Mouse (Mus musculus) left cerebral cortex, postnatal 14 days (tissue): Measurements from ENCODE around the gene Lyst. TPM values are rescaled to one million over a fixed set of nuclear protein-coding genes. Genes with fewer than 3 reads are reported as not detected.
"Not testable (repeated sequence)": the region's sequence is repeated elsewhere in the genome, so short reads cannot be mapped to it uniquely, and the experiment has no call there.

Experiments used
- DNase-seq, 2 experiments: peaks; one replicate each; pipeline ENCODE4 v3.0.0; 2021 to 2022; ENCODE audit warnings: low spot score in 2 of 2, mixed read lengths in 1 of 2
- intact Hi-C: fragments of 180-260 bp; cut with DNase I; formaldehyde crosslinking; loops from one replicate; pipeline ENCODE4 v1.15.1; 2025
- total RNA-seq, 2 experiments: library from RNA; stranded (reverse); gene quantifications; 2 replicates each; pipeline ENCODE4 v1.2.3; 2021

Lyst gene
- total RNA-seq, 2 experiments from 2014 or later = 34.8 to 44.6 TPM

DNA sequence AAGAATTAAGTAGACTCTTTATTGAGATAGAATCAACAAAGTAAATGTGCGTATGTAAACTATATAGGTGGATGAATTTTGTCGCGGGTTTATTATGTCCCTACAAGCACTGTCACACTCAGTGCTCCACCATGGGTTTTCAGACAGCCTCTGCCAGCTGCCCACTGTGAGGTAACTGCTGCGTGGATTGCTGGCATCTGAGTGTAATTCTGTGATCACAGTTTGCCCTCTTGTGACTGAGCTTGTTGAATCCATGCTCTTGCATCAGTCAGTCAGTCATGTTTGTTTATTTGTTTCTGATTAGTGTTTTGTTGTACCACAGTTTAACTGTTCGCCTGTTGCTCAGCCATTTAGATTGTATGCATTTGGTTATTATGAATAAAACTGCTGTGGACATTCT, 31.3 kb downstream of the Lyst start:
- intact Hi-C loops = no loop called here

DNA sequence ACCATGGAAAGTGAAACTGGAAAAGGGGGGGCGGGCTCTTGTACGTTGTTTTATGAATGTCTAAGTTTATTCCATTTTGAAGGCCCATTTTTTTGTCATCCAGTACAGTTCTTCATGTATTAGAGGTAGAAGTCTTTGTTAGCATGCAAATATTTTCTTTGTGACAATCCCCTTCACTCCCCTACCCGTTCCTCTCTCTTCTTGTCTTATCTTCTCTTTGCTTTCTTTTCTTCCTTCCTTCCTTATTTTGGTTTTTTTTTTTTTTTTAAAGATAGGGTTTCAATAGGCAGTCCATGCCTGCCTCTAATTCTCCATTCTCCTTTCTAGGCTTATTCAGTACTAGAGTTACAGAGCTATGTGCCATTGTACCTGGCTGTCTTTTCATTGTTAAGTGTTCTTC, 32.4 kb downstream of the Lyst start:
- no peak for DNase-seq
- intact Hi-C loops = no loop called here

More for the DNA sequence above, 31.3 kb downstream of the Lyst start:
- no peak for DNase-seq

DNA sequence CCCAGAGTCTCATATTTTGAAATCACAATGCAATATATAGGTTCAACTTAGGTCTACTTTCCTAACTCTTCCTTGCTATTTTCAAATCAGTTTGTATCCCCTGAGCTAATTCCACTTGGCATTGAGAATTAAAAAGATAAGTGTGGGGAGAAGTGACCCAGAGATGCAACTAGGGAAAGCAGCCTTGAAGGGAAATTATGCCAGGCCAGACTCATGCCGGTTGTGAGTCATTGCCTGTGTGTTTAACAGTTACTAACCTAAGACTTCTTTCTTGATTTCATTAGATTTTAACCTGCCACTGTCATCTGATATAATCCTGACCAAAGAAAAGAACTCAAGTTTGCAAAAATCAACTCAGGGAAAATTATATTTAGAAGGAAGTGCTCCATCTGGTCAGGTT, 43.5 kb downstream of the Lyst start:
- no peak for DNase-seq
- intact Hi-C loops = no loop called here

DNA sequence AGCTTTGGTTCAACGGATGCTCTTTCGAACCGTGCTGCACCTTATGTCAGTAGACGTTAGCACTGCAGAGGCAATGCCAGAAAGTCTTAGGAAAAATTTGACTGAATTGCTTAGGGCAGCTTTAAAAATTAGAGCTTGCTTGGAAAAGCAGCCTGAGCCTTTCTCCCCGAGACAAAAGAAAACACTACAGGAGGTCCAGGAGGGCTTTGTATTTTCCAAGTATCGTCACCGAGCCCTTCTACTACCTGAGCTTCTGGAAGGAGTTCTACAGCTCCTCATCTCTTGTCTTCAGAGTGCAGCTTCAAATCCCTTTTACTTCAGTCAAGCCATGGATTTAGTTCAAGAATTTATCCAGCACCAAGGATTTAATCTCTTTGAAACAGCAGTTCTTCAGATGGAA, 44.5 kb downstream of the Lyst start:
- intact Hi-C loops = no loop called here
- DNase-seq = no peak

DNA sequence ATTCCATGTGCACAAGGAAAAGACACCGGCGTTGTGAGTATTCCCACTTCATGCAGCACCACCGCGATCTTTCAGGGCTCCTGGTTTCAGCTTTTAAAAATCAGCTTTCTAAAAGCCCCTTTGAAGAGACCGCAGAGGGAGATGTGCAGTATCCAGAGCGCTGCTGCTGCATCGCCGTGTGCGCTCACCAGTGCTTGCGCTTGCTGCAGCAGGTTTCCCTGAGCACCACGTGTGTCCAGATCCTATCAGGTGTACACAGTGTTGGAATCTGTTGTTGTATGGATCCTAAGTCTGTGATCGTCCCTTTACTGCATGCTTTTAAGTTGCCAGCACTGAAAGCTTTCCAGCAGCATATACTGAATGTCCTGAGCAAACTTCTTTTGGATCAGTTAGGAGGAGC, 45.0 kb downstream of the Lyst start:
- no peak for DNase-seq
- intact Hi-C loops = no loop called here

DNA sequence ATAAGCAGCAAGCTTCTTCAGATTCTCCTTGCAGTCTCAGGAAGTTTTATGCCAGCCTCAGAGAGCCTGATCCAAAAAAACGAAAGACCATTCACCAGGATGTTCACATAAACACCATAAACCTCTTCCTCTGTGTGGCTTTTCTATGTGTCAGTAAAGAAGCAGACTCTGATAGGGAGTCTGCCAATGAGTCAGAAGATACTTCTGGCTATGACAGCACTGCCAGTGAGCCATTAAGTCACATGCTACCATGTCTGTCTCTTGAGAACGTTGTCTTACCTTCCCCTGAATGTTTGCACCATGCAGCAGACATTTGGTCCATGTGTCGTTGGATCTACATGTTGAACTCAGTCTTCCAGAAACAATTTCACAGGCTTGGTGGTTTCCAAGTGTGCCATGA, 47.4 kb downstream of the Lyst start:
- intact Hi-C loops = no loop called here
- no peak for DNase-seq

DNA sequence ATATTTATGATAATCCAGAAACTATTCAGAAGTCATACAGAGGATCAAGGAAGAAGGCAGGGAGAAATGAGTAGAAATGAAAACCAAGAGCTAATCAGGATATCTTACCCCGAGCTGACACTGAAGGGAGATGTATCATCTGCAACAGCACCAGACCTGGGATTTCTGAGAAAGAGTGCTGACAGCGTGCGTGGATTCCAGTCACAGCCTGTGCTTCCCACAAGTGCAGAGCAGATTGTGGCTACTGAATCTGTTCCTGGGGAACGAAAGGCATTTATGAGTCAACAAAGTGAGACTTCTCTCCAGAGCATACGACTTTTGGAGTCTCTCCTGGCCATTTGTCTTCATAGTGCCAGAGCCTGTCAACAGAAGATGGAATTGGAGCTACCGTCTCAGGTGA, 47.8 kb downstream of the Lyst start:
- DNase-seq = peak in 1 of 2 experiments; percentile 22

DNA sequence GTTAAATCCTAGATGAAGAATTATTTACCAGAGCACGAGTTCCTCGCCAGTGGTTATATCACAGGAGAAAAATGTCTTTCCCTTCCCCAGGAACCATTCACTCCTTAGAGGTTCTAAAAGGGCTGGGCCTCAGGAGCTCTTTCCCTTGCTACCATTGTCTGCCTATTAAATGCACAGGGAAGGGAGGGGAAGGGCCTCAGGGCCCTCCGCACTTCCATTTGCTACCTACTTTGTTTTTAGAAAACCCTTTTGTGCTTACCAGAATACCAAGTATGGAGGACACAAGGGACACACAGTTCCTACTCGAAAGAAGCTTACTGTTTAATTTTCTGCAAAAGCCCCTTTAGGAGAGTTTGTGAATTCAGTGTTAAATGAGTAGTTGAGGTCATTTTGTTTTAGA, 48.5 kb downstream of the Lyst start:
- no peak for DNase-seq
- intact Hi-C loops = no loop called here

More for the DNA sequence above, 47.8 kb downstream of the Lyst start:
- intact Hi-C loops = no loop called here

DNA sequence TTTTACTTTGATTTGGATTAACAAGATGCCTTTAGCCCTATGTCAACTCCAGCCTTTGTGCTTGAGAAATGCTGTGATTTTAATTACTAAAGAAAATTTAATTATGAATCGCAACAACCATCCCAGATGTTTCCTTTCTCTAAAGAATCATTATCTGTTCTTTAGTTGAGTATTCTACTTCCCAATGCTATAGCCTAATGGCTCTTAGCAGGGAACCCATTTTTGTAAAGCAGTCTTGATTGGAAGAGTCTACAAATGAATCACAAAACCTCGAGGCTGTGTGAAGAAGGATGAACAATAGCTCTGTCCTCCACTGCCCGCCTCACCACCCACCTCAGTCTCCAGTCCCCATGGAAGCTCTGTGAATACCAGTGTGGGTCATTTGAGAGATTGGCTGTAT, 57.1 kb downstream of the Lyst start:
- intact Hi-C loops = no loop called here
- DNase-seq = no peak

DNA sequence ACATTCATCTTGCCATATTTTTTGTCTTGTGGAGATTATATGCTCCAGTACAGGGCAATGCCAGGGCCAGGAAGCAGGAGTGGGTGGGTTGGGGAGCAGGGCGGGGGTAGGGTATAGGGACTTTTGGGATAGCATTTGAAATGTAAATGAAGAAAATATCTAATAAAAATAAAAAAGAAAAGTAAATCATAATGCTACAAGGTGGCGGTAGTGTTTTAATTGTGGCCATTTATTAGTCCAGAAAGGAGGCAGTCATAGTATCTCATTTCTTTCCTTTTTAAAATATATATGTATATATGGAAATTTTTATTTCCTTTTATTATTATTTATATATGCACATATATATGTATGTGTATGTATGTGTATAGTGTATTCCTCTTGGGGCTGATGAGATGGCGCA, 65.3 kb downstream of the Lyst start:
- no peak for DNase-seq
- intact Hi-C loops = no loop called here

DNA sequence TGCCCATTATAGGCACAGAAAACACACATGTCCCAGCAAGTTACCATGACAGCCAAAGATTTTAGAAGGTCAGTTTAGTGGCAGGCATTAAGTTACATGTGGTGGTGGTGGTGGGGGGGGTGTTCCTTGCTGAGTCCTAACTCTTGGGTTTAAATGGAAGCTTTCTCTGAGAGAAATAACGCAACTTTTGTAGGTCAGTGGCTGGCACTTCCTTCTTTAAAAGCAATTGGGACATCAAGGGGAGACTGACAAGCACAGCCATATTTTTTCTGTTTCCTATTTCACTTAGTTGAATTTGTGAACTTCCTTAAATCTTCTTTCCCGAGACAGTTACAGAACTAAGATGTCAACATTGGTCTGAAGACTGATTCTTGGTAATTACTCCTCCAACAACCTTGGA, 75.9 kb downstream of the Lyst start:
- intact Hi-C loops, DNase-seq: not testable (repeated sequence)

DNA sequence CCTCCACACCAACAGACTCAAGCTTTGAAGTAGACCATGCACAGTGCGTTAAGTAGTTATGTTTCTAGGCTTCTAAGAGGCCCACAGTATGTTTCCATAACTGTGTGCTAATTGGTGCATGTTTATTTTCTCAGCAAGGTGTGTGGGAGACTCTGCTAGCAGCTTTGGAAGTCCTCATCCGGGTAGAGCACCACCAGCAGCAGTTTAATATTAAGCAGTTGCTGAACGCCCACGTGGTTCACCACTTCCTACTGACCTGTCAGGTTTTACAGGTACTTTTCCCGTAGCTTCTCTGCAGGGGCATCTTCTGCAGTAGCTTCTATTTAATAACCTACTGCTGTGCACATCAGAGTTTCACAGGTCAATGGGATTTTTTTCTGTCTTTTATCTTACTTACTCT, 80.5 kb downstream of the Lyst start:
- intact Hi-C loops = loop anchor here (10.0 kb wide), 1 partner anchor 156 kb away; no protein-coding TSS in a partner anchor
- DNase-seq = no peak

DNA sequence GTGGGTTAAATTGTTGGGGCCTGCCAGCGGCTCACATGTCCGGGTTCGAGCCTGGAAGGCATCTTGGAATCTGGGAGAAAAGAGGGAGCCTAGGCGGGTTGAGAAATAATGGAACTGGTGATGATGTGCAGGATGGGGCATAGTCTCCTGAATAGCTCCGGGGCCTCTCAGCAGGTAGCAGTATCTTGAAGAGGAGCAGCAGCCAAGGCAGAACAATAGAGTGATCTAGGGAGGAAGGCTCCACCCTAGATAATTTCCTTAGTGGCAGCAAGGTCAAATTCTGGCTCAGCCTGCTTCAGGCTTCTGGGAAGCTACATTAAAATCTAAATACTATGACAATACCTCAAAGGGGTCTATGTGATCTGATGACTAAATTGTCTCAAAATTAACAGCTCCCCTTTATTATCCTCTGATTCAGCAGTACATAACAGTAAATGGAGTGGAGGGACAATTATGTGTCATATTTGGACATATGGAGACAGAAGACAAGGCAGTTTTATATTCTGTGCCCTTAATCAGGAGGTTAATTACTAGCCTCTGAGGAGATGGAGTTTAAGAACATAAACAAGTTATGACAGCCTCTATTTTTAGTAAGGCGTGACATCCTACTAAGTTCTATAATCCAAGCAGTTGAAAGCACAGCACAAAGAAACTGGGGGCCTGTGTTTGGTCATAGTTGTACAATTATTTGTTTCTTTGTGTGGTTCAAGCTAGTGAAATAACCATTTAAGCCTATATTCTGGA, 81.6 kb downstream of the Lyst start:
- intact Hi-C loops = loop anchor here (10.0 kb wide), 1 partner anchor 157 kb away; no protein-coding TSS in a partner anchor
- DNase-seq = no peak

DNA sequence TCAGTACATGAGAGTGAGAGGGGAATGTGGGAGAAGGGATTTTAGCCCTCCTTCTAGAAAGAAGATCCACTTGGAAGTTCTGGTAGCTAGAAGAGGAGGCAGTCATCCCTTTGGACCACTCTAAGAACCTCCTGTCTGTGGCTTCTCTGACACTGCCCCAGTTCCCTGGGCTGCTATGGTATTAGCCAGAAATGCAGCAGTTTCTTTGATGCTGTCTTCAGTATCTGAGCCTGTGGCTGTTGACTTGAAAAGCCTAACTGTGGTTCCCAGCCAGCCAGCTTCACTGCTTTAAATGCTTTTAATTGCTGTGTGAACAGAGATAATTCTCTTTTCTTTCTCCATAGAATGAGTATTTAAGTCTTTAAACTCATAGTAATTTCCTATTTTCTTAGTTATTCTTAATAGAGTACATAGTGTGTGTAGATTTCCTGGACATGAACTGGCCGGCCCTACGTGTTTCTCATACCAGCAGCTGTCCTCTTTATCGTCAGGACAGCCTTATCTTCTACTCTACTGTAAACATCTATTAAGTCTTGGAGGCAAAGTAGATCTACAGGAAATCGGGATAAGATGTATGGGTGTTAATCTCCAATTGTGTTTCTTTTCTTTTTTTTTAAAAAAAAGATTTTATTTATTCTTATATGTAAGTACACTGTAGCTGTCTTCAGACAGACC, 84.6 kb downstream of the Lyst start:
- DNase-seq = no peak
- intact Hi-C loops = loop anchor here (10.0 kb wide), 1 partner anchor 160 kb away; no protein-coding TSS in a partner anchor

DNA sequence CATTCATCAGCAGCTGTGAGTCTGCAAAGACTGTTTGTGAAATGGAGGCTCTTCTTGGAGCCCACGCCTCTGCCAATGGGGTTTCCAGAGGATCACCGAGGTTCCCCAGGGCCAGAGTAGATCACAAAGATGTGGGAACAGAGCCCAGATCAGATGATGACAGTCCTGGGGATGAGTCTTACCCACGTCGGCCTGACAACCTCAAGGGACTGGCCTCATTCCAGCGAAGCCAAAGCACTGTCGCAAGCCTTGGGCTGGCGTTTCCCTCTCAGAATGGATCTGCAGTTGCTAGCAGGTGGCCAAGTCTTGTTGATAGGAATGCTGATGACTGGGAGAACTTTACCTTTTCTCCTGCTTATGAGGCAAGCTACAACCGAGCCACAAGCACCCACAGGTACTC, 87.7 kb downstream of the Lyst start:
- no peak for DNase-seq
- intact Hi-C loops = loop anchor here (10.0 kb wide), 1 partner anchor 163 kb away; no protein-coding TSS in a partner anchor

DNA sequence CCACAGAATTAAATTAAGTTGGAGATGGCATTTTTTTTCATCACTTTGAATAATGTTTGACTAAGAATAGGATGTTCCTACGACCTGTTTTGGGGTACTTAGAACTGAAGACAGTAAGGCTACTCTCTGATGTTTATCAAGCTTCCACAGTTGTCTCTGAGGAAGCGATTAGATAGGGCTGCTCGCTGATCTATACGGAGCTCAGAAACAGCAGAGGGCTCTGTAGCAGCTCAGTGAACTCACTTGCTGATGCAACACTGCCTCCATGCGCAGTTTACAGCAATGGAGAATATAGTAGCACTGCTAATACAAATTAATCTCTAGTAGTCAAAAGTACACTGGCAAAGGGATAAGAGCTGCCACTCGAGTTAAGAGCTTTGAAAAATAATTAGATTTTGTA, 91.4 kb downstream of the Lyst start:
- no peak for DNase-seq
- intact Hi-C loops = loop anchor here (10.0 kb wide), 1 partner anchor 183 kb away; no protein-coding TSS in a partner anchor

DNA sequence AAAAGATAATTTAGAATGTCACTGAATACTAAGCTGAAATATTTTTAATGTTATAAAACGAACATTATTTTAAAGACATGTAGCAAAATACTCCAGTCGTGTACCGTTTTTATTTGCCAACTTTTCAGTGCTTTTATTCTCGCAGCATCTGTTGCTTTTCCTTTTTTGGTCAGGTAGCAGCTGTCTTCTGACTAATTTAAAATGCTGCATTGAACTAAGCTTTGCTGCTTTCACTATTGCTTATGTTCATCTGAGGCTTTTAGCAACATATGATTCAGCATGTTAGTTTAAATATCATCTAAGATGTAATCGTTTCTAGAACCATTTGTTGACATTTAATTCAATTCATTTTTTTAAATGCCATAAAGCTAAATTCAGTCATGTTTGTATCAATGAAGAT, 113.3 kb downstream of the Lyst start:
- DNase-seq = peak; percentile 60
- intact Hi-C loops = loop anchor here (2.0 kb wide), 1 partner anchor 157 kb away; no protein-coding TSS in a partner anchor

DNA sequence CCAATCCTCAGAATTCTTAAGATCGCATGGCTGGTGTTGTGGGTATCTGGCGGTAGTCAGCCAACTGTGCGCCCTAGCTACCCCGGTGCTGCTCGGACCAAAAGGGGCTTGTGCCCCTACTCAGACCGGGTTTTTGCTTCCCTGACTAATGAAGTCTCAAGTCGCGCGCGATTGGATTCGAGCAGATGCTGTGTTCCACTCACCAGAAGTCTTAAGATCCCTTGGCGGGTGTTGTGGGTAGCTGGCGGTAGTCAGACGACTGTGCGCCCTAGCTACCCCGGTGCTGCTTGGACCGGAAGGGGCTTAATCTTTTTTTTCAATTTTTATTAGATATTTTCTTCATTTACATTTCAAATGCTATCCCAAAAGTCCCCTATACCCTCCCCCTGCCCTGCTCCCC, 131.2 kb downstream of the Lyst start:
- DNase-seq, intact Hi-C loops: not testable (repeated sequence)

DNA sequence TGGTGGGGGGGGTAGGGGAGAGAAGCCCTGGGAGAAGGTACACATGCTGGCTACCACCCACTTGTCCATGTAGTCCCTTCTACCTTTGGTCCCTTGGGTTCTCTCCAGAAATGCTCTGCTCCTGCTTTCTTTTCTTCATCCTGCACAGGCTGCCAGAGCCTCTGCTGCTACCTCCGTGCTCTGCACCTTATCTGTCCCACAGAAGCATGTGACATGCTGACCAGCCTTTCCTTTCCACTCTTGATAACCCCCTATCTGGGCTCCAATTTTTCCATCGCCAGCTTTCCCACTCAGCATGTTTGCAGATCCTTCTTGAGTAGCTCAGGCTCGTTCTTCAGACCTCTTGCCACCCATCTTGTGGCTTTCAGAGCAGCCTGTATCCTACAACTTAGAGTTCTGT, 133.1 kb downstream of the Lyst start:
- intact Hi-C loops = no loop called here

DNA sequence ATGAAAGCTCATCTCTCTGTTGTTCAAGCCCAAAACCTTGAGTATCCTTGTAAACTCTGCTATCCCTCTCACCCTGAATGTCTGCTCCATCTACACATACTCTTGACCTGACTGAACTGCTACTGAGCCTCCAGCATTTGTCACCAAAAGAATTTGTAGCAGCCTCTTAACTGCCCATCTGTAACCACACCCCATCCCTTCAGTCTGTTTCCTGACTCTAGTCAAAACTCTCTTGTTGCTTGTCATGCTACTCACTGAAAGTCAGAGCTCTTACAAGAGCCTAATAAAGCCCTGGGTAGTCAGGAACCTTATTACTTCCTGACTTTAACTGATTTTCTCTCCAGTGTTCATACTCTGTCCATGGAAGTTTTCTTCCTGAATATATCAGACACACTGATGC, 133.6 kb downstream of the Lyst start:
- intact Hi-C loops = no loop called here
- DNase-seq = no peak

More for the DNA sequence above, 133.1 kb downstream of the Lyst start:
- DNase-seq = no peak

DNA sequence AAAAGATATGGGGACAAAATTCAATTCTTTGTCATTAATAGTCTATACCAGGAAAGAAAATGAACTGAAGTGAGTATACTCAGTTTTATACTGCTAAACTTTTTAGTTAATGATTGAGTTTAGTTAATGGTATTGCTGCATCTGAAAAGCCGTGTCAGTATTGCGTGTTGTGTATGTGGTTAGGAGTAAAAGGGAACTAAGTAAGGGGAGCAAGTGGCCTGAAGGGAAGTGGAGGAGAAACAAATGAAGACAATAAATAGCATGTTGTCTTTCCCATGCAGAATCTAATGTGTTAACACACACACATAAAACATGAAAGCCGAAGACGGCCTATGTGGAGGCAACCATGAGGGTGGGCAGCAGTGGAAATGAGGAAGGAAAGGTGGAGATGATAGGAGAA, 149.0 kb downstream of the Lyst start:
- intact Hi-C loops = no loop called here
- no peak for DNase-seq
